Mouse (Mus musculus) right cerebral cortex, postnatal 10 days (tissue): ENCODE data around the gene Wwox.
A peak's percentile ranks its signal among the peaks of the same experiment; 100 is the strongest.

Experiments
- DNase-seq, 2 experiments: peaks; one replicate each; pipeline ENCODE4 v3.0.0; 2021; ENCODE audit warnings: low spot score in 2 of 2

The Wwox gene

DNA sequence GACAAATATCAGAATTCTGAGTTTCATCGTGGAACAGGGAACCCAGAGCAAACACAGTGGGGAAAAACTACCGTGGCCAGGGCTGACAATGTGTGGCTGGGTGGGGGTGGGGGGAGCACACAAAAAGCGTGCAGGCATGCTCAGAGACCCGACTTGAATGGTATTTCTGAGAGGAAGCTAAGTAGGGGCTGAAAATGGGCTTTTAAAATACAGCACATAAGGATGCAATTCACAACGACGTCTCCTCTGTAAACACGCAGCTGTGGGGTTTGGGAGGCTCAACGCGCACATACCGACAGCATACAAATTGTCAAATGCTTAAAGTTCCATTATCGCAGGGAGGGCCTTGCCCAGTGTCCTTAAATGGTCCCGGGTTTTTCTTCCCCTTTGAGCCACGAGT, 783.1 kb downstream of the Wwox start:
- peak; percentile 42 to 49 for DNase-seq

DNA sequence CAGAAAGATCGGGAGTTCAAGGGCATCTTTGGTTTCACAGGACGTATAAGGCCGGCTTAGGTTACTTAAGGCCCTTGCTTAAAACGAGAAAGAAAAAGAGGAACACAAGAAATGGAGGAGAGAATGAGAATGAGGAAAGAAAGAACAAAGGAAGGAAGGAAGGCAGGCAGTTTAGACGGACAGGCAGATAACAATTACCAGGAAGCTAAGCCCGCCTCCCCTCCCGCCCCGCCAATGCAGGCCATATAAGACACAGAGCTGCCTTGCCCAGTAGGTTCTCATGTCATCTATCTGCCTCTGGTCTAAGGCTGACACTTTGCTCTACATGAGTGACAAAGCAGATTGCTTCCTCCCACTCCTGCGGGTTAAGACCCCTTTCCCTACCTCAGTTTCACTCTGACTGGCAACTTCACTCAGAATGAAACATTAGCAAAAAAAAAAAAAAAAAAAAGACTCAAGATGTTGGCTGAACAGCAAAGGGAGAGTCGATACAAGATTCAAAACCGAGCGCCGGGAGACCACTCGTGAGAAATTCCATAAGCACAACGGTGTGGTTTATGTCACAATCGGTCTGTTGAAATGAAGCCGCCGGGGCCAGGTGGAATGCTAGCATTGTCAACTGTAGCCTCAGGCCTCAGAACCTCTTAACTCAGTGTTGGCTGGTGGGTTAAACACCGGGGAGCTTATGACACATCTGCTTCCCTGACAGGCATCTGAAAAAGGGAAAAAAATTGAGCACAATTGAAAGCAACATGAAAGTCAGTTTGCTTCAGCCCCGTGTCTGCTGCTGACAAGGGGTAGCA, 787.5 kb downstream of the Wwox start:
- no peak for DNase-seq

DNA sequence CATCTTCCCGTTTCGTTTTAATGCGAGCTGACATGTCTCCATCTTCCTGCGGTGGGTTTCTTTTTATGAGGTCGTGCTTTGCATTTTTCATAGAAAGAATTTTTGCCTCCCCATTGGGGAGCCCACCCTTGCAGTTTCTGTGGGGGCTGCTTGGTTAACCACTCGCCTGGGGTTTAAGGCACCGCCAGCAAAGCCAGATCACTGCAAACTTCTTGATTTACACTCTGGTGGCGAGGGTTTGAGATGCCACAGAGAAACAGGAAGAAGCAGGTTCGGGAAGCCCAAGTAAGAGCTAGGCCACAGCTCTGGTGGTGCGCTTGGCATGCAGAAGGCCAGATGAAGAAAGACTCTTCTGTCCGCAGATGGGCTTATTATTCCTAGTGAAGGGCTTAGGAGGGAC, 789.4 kb downstream of the Wwox start:
- no peak for DNase-seq

DNA sequence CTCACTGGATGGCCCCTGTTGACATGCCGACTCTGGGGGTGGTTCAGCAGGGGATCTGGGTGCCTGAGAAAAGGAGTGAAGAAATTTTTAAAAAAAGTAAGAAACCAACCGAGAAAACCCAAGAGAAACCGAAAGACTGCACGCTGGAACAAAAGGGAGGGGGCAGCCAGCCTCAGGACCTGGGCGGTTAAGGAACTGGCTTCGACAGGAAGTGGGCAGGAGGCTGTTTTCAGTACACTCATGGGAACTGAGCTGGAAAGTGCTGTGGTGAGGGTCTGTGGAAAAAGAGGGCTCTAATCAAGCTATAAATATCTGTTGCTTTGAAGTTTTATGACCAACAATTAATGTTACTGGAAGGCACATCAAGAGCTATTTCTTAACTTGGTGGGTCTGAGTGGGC, 794.6 kb downstream of the Wwox start:
- DNase-seq: no peak

DNA sequence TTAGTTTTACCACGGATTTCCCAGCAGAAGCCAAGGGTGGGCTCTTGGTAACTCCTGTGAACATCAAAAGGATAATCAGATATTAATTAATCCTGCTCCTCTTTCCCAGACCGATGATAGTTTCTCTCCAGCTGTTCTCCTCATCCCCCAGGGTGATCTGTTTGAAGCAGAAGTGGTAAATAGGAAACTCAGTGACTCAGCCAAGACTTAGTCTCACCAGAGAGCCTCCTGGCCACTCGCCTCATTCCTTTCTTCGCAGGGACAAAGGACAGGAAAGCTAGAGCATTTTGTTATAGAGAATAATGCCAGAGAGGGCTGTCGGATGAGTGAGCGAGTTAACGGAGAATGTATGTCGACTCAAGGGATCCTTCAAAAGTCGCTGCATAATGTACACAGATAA, 798.1 kb downstream of the Wwox start:
- DNase-seq: no peak

DNA sequence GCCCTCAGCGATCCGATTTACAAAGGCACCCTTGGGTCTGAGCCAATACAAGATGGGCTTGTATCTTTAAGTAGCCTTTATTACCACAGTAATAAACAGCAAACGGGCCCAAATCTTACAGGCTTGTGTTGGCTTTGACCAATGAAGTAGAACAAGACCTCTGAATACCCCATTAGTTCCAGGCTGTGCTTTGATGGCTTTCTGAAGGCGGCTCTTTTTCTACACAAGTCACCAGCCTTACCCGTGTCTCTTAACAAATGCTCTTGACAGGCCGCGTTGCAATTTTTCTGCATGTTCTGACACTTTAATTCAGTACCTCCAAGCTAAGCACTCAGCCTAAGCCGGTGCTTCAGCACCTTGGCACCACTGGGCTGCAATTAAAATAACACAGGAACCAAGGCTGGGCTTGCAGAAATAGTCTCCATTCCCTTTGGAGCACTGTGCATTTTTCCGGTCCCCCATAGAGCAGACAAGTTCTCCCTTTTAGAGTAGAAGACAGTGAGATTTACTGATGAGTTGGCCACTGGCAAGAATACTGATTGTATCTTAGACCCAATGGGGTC, 804.1 kb downstream of the Wwox start:
- DNase-seq: no peak

DNA sequence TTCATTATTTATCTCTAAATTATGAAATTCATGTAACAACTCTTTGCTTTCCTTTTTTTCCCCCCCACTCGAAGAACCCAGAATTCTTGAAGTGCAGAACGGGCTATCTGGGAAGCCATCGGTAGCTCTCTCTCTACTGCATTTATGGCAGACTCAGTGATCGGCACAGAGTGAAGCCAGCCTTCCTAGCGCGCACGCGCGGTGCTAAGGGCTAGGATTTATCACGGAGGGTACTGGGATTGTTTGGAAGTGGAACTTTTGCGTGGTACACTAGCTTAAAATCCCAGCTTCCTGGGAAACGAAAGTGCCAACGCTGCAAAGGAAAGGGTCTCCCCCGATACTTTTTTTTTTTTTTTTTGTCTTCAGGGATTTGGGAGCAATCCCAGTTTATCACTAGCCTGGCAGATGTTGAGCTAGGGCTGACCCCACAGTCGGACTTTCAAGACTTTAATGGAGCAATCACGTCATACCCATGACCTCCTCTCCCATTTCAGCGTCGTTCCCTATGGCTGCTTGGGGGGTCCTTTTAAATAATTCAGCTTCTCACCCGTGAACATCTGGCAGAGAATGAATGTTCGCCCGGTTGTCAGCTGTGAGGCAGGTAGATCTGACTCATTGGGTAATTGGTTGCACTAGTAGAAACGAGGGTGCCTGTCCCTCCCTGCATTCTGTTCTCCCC, 810.4 kb downstream of the Wwox start:
- peak in 1 of 2 experiments; percentile 39 for DNase-seq

DNA sequence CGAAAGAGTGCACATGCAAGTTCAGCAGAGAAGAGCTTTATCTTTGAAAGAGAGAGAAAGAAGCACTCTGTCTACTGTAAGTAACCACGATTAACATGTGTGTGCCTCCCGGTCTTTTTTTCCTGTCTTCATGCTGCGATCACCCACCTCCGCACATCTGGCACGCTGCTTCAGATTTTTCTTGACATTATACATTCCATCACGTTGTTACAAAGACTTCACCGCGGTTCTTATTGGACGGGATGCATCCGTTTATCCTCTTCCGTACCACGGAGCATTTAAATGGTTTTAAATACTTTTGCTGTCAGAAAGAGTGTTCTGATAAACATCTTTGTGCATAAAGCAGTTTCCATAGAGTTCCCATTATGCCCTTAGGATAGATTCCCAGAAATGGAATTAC, 816.1 kb downstream of the Wwox start:
- no peak for DNase-seq

DNA sequence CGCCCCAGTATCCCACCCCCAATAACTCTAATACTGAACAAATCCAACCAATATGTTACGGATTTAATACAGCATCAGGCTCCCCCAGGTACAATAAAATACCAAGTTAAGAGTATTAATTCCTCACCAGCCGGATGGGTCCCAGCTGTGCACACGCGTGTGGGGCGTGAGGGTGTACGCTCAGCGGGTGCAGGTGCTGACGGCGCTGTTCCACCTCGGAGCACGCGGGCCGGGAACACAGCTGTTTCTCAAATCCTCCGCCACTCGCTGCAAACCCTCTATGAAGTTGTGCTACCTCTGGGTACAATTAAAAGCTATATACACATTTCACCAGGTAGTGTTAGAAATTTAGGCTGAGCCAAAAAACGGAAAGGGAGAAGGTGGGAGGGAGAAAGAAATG, 818.0 kb downstream of the Wwox start:
- no peak for DNase-seq

DNA sequence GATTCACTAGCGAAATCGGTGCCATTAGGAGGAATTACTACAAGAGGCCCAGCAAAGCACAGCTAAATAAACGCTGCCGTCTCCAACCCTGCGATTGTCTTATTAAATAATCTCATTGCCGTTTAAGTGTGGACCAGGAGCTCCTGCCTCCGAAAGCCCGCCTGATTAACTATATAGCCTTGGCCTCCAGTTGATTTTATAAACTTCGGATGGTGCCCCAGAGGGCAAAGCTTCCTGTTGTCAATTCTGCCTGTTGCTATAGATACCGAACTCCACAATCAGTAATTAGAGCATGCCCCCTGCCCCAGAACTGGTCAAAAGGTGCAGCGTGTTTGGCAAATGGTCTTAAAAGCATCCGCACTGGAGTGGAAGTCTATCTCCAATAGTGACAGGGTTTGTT, 820.4 kb downstream of the Wwox start:
- no peak for DNase-seq

DNA sequence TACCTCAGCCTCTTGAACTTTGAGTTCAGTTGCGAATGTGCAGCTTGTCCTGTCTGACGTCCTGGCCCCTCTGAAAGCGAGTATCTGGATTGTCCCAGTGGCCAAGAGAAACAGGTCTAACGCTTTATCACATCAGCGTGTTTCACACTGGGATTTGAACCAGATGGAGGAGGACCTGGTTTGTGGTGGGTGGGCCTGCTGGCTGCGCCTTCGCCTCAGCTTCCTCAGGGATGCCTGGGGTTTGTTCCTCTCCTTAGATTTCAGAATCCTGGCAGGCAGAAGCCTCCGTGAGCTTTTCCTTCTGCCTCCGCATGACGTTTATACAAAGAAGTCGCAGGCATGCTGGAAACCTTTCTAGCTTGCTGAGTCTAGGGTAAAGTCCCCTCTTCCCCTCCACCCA, 827.7 kb downstream of the Wwox start:
- DNase-seq: no peak

DNA sequence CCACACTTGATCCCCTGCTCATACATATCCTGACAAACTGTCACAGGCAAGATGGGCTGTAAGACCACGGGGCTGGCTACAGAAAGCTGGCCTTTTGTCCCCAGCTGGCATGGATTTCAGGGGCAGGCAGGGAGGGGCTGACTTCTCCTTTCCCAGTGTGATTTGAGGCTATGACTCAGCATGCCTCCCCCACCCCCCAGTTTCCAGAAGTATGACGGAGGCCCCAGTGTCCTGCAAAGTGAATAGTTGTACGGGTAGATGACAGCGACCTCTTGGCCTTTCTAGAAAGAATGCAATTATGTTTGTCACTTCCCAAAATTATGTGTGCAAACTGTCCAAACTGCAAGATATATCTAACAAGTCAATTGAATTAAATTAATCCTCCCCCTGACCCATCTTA, 830.1 kb downstream of the Wwox start:
- no peak for DNase-seq

DNA sequence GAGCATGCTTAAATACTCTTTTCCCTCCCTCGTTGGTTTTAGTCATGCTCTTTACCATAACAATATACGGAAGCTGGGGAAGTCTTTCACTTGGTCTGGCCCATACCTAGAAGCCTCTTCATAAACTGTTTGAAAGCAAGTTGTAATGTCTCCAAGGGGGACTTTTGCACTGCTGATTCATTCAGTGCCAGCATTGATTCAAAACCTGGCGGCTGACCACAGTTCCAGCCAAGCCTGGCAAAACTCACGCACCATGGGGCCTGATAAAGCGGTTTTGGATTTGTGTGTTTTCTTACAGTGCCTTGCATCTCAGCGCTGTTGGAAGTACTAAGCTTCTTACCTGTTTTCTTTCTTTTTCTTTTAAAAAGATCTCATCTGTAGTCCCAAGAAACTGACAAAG, 834.5 kb downstream of the Wwox start:
- DNase-seq: no peak

DNA sequence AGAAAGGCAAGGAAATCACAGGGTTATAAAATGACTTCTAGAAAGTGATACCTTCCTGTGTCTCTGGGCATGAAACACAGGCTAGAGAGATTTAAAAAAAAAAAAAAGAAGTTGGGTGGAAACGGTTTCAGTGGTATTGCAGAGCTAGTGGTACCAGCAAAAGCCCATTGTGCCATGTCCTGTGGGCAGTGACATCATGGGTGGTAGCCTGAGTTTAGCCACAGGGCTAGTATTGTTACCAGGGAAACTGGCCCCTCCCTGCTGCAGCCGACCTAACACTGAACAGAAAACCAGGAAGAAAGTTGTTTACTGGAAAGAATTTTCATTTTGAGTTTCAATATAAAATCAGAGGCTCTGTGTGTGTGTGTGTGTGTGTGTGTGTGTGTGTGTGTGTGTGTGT, 836.8 kb downstream of the Wwox start:
- DNase-seq: peak in 1 of 2 experiments; percentile 4

DNA sequence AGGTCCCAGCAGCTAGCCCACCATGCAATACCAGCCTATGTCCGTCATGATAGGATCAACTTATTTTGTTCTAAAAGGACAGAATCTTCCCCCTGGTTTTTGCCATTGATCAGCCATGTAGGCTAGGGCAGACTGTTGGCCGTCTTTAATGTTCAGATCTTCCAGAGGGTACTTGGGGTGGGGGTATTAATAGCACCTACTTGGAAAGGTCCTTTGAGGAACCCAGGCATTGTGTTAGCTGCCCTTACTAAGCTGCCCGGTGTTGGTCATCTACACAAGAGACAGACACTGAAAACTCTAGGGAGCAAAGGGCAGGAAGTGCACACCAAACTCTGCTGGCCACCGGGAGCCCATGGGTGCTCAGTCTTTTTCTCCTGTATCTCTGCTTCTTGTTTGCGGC, 838.8 kb downstream of the Wwox start:
- DNase-seq: no peak

DNA sequence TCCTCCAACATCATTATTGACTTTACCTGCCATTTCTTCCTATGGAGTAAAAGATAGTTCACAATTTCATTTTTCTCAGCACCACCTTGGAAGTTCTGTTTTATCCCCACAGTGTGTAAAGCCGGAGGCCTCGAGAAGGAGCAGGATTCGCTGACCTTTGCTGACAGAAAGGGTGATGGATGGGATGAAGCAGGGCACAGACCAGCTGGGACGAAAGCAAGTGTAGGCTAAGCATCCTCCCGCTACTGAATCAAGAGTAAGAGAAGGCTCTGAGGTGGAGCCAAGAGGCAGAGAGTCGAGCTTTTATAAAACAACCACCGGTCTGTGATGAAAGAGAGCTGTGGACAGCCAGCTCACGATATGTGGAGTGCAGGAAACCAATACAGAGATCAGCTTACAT, 850.8 kb downstream of the Wwox start:
- DNase-seq: no peak

DNA sequence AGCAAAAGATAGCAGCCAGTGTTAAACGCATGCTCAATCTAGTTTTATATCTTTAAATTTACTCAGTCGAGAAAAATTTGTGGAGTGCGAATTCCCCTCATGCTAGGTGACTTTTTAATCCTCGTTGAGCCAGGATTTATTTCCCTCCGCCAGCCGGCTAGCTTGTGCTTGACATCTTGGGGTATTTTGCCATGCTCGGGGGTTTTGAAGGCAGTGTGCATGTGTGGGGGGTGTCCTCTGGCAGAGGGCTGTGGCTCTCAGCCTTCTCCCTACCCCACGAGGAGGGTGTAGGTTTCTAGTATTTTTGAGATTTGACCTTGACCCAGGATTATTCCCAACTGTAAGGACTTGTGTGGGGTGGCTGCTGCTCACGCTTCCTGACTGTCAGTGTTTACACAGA, 857.3 kb downstream of the Wwox start:
- no peak for DNase-seq

DNA sequence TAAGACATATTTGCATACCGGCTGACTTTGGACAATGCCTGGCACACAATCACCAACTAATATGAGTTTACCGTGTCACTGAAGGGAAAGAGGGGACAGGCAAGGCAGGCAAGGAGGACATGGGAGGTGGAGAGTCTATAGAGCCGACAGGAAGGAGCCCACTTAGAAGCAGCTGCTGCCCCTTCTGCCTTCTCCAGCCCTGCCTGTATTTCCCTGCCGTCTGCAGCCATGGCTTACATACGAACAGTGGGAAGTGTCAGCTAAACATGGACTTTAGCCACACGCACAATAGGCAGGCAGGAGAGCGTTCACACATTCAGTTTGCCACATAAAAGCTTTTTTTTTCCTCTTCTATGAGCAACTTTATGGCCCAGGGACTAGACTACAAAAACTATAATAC, 863.0 kb downstream of the Wwox start:
- DNase-seq: peak in 1 of 2 experiments; percentile 31

DNA sequence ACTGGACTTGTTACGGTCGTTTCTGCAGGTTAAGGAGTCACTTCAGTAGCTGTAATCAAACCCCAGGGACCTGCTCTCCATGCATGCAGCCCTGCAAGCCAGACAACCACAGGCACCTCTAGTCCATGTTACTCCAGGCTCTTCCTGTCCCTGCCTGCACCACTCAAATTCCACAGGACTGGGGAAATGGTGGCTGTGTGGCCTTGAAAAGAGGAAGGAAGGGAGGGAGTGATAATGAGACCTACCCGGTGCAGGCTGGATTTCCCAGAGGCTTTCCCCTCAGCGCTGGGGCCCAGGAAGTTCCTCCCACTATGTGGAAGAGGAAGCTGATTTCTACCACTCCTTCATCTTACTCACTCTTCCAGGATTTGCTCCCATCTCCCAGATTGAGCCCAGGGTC, 868.0 kb downstream of the Wwox start:
- DNase-seq: no peak

DNA sequence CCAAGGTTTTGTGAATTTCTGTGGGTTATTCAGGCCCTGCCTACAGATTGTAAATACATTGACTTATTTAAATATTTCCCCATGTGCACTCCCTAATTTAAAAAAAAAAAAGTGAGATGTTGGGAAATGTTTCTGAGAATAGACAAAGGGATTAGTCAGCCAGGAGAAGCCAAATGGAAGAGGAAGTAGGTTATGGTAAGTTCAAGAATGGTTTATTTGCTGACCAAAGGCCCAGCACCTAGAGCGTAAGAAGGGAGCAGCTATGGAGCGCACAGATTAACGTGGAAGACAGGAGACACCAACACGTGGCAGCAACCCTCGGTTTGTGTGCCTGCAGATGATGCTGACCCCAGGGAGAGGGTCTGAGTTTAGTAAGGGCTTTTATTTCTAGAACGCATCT, 871.5 kb downstream of the Wwox start:
- DNase-seq: no peak

DNA sequence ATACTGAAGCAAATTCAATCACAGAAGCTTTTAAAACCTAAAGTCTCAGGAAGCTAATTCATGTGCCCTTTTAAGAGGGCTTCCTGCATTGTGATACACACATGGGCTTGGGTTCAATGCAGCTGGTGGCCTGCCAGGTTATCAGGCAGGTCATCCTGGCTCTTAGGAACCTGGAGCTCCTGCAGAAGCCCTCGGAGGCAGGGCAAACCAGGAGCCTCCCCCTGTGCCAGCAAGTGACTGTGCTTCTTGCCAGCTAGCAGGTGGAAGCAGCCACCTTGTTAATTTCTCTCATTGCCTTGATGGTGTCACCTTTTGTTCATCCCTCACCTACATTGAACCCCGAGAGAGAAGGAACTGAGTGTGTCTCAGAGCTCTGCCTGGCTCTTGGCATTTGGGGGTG, 872.9 kb downstream of the Wwox start:
- DNase-seq: no peak

DNA sequence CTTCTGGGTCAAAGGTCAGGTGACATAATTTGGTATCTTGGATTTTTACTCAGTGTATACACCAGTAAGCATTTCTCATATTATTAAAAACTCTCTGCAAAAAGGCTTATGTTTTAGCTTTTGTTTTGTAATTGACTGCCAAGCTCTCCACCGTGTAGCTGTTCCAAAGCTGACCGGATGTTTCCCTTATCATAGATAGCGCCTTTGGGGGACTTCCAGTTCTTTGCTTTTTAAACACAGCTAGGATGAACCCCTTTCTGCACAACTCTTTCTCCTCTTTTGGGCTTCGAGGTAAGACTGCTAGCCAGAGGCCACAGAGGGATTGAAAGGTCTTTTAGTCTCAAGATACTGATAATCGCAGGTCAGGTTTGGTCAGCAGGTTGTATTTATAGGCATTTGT, 883.0 kb downstream of the Wwox start:
- DNase-seq: no peak

DNA sequence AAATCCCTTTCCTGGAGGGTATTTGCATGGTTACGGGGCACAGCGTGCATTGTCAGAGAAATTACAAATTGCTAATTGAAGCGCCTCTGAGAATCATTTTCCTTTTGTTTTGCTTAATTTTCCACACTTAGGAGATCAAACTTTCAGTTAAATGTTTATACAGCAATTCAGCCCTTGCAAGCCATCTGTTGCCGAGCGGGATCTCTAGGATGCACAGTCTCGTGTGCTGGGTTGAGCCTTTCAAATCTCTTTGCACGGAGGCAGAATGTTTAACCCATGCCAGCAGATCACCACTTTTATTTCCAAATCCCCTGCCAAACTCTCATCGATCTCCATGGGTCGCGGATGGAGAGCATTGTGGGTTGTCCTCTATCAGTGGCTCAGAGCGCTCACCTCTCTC, 891.2 kb downstream of the Wwox start:
- DNase-seq: peak; percentile 26 to 29
